Mouse (Mus musculus) forebrain, embryonic 14.5 days (tissue): ENCODE measurements around the gene Myh9. TPM values are rescaled to one million over a fixed set of nuclear protein-coding genes. Genes with fewer than 3 reads are reported as not detected.

ENCODE experiments used
- ATAC-seq: fragments of 200-750 bp; cut with Nextera tagmentation; 2 replicates; pipeline ENCODE4 v1.8.0; 2017; ENCODE audit warnings: mild to moderate bottlenecking, moderate library complexity
- DNase-seq: peaks from one replicate; pipeline ENCODE4 v3.0.0-alpha.2; 2015; ENCODE audit warnings: low spot score
- H3K27ac ChIP-seq: fragments of 300-500 bp; sonication (generic); 2 replicates; pipeline ENCODE4 v1.5.1; 2014; ENCODE audit warnings: low read depth, mild to moderate bottlenecking, control low read depth, low read length, moderate library complexity
- H3K27me3 ChIP-seq: fragments of 300-500 bp; sonication (generic); replicated peaks from 2 replicates; pipeline ENCODE4 v1.6.1; 2014; ENCODE audit warnings: low read length, control low read depth, mixed read lengths; ENCODE audit not compliant: control insufficient read depth, insufficient read depth
- H3K36me3 ChIP-seq: fragments of 300-500 bp; sonication (generic); 2 replicates; pipeline ENCODE4 v1.6.1; 2014; ENCODE audit warnings: low read length, control low read depth; ENCODE audit not compliant: control insufficient read depth, insufficient read depth
- H3K4me1 ChIP-seq: fragments of 300-500 bp; sonication (generic); 2 replicates; pipeline ENCODE4 v1.6.1; 2014; ENCODE audit warnings: antibody characterized with exemption, low read length, control low read depth; ENCODE audit not compliant: control insufficient read depth, insufficient read depth
- H3K4me2 ChIP-seq: fragments of 300-500 bp; sonication (generic); 2 replicates; pipeline ENCODE4 v1.6.1; 2014; ENCODE audit warnings: mild to moderate bottlenecking, control low read depth, low read length
- H3K4me3 ChIP-seq: fragments of 300-500 bp; sonication (generic); 2 replicates; pipeline ENCODE4 v1.5.1; 2014; ENCODE audit warnings: low read depth, low read length, control low read depth
- H3K9ac ChIP-seq: fragments of 300-500 bp; sonication (generic); 2 replicates; pipeline ENCODE4 v1.6.1; 2014; ENCODE audit warnings: mild to moderate bottlenecking, low read length, control low read depth, moderate library complexity
- H3K9me3 ChIP-seq: fragments of 300-500 bp; sonication (generic); replicated peaks from 2 replicates; pipeline ENCODE4 v1.6.1; 2016; ENCODE audit warnings: low read length, control low read depth, mixed read lengths; ENCODE audit not compliant: control insufficient read depth
- WGBS: fragments of 180-500 bp; shearing (Covaris S2); extraction: QIAGEN DNeasy Blood & Tissue Kit; methylation state at CpG from one replicate; pipeline ENCODE4 v1.1.7; 2014; 5-methylcytosine and 5-hydroxymethylcytosine counted together
- polyA plus RNA-seq: library from polyadenylated mRNA; unstranded; fragments of >200 nt; fragmentation: Nextera tagmentation; extraction: Ambion mirVana; gene quantifications from 2 replicates; pipeline ENCODE4 v1.2.1, GENCODE M21; 2014

Gene Myh9
- polyA plus RNA-seq, 1 experiment from 2014 or later, result 10.8 TPM

DNA sequence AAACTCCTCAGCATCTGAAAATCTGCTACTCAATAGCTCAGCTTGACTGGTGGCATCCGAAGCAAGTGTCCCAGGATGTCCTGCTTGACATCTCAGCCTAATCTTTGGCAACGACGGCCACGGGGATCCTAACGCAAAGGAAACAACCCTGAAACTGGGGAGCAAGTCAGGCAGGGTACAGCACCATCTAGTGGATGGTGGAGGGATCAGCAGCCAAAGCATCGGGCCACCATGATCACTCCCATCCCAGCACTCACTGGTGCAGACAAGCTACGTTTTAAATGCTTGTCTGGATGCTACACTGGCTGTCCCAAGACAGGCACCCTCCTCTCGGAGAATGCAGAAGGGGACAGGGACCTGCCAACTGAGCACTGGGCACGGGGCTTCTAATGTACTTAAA is 85.1 kb downstream of the Myh9 start, which contains the start of gene Apol8:
Gene Apol8 (minus strand): TSS at position 156 of the 400 bp plus-strand sequence.
- Histone ChIP-seq H3K4me3 (no peak within 1 kb of the TSS), H3K9me3 (no peaks in the 10 kb centered on the region), H3K9ac (no peak within 1 kb of the TSS), H3K27ac (no peak within 1 kb of the TSS), H3K36me3 (peaks cover 18% of the 10 kb centered on the region), H3K4me2 (no peak within 1 kb of the TSS), H3K27me3 (no peaks in the 10 kb centered on the region), H3K4me1 (no peaks in the 10 kb centered on the region)
- ATAC-seq (no peak), DNase-seq (peak; percentile 57)
- WGBS, result 7% methylated on average over 9 of the region's 9 CpGs

DNA sequence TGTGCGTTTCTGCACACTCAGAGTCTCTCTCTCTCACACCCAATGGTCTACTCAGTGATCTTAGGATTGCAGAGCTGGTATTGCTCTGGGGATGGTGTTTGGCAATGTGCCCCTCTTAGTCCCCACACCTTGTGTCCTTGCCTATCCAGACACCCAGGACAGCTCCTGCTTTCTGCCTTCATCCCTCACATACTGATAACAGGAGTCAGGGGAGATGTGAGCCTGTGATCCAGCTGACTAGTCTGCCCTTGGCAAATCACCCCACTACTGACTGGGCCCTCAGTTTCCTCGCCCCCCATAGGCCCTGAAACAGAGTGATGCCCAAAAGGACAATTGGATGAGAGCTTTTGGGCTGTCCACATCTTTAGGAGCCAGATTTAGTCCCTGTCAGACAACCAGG is 85.9 kb downstream of the Myh9 start:
- no peak overlapping the region for H3K4me3 ChIP-seq
- no peak for DNase-seq
- H3K27me3 ChIP-seq, result no peaks in the 10 kb centered on the region
- ATAC-seq, result no peak
- 68% methylated on average over 2 of the region's 2 CpGs for WGBS
- H3K4me1 ChIP-seq, result no peaks in the 10 kb centered on the region
- H3K9ac ChIP-seq, result no peak overlapping the region
- peaks cover 10% of the 10 kb centered on the region for H3K36me3 ChIP-seq
- no peak overlapping the region for H3K27ac ChIP-seq
- H3K4me2 ChIP-seq, result no peak overlapping the region
- H3K9me3 ChIP-seq, result no peaks in the 10 kb centered on the region

DNA sequence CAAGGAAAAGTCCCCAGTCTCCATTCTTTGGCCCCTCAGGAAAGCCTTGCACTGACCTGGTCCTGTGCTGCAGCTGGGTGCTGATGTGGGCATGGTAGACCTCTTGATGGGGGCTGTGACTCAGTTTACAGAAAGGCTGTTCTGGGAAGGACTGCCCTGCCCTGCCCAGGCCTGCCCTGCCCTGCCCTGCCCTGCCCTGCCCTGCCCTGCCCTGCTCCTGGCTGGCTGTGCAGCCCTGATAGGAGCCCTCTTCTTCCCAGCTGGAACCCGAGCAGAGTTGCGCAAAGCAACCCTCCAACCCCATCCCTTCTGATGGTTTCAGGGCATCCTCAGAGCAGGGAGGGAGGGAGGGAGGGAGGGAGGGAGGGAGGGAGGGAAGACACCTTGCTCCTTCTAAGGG is 86.8 kb downstream of the Myh9 start:
- ATAC-seq (no peak), DNase-seq (no peak)
- Histone ChIP-seq H3K4me3 (no peak overlapping the region), H3K36me3 (peaks cover 1% of the 10 kb centered on the region; the same call in 1 of the 2 replicates), H3K27ac (no peak overlapping the region), H3K27me3 (no peaks in the 10 kb centered on the region), H3K4me1 (no peaks in the 10 kb centered on the region), H3K4me2 (no peak overlapping the region), H3K9me3 (no peaks in the 10 kb centered on the region), H3K9ac (no peak overlapping the region)
- 17% methylated on average over 1 of the region's 2 CpGs for WGBS

DNA sequence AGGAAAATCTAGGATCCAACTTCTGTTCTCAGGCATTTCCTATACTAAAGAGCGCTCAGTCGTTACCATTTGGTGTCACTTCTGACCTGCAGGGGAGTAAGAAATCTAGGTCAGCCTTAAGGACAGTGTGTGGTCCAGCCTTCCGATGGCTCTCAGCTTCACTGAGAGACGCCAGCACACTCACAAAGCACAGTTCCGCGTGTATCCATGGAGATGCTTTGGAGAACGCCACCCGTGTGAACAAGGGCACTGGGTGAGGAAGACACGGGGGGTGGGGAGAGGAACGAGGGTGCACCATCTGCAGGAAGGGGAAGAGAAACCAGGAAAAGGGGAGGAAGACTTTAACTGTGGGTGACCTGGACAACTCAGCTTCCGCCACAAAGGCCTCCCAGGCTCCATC is 89.5 kb downstream of the Myh9 start:
- no peaks in the 10 kb centered on the region for H3K4me1 ChIP-seq
- no peaks in the 10 kb centered on the region for H3K27me3 ChIP-seq
- H3K27ac ChIP-seq, result no peak overlapping the region
- no peak for DNase-seq
- H3K9me3 ChIP-seq, result no peaks in the 10 kb centered on the region
- H3K4me3 ChIP-seq, result no peak overlapping the region
- no peak for ATAC-seq
- H3K4me2 ChIP-seq, result no peak overlapping the region
- WGBS, result 63% methylated on average over 11 of the region's 11 CpGs
- no peaks in the 10 kb centered on the region for H3K36me3 ChIP-seq
- no peak overlapping the region for H3K9ac ChIP-seq

DNA sequence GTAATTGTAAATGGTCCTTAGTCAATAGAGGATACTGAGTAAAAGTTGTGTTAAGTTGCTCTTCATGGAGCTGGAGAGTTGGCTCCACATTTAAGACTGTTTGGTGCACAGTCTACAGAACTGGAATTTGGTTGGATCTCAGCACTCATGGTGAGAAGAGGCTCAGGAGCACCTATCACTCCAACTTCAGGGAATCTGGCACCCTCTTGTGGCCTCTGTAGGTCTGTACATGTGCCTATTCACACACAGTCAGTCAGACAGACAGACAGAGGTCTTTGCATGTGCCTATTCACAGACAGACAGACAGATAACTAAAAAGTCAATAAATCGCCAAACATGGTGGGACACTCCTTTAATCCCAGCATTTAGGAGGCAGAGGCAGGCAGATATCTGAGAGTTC is 91.5 kb downstream of the Myh9 start:
- H3K27me3 ChIP-seq, result no peaks in the 10 kb centered on the region
- WGBS, result 38% methylated on average over 1 of the region's 1 CpGs
- ATAC-seq (no peak), DNase-seq (peak; percentile 21)
- H3K9me3 ChIP-seq, result no peaks in the 10 kb centered on the region
- H3K4me3 ChIP-seq, result no peak overlapping the region
- H3K9ac ChIP-seq, result no peak overlapping the region
- no peaks in the 10 kb centered on the region for H3K4me1 ChIP-seq
- H3K36me3 ChIP-seq, result no peaks in the 10 kb centered on the region
- no peak overlapping the region for H3K4me2 ChIP-seq
- H3K27ac ChIP-seq, result no peak overlapping the region

DNA sequence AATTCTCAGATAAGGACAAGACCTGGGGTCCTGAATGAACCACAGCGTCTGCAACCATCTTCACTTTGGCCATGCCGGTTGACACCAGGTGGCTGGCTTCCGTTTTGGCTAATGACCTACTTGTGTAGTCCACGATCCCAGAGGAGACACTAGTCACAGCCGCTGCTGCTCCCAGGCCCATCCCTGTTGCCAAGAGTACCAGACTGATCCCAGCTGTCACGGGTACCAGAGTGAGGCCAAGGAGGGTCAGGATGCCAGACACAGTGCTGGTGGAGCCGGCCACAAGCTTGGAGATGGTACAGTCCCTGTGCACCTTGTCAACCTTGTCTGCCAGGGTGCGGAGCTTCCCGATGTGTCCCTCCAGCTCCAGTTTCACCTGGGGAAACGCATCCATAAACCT is 92.3 kb downstream of the Myh9 start:
- H3K27ac ChIP-seq, result no peak overlapping the region
- DNase-seq (no peak), ATAC-seq (no peak)
- H3K36me3 ChIP-seq, result no peaks in the 10 kb centered on the region
- no peaks in the 10 kb centered on the region for H3K4me1 ChIP-seq
- no peak overlapping the region for H3K4me3 ChIP-seq
- H3K4me2 ChIP-seq, result no peak overlapping the region
- H3K27me3 ChIP-seq, result no peaks in the 10 kb centered on the region
- H3K9ac ChIP-seq, result no peak overlapping the region
- WGBS, result 97% methylated on average over 10 of the region's 10 CpGs
- H3K9me3 ChIP-seq, result no peaks in the 10 kb centered on the region

DNA sequence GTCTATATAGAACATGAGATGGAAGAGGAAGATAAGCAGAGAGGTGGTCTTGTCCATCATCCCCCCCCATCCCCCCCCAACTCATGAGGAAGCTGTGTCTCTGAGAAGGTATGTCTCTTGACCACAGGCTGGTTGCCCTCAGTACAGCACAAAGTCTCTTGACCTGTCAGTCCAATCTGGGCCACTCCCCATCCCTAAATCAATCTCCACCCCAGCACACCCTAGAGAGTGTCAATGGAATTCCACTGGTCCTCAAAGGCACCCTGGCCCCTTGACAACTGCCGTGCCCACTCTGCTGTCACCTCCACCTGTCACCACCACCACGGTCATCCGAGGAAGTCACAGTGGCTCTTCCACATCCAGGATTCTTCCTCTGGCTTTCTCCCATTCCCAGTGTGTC is 93.6 kb downstream of the Myh9 start:
- Histone ChIP-seq H3K9ac (no peak overlapping the region), H3K9me3 (no peaks in the 10 kb centered on the region), H3K27me3 (no peaks in the 10 kb centered on the region), H3K27ac (no peak overlapping the region), H3K36me3 (no peaks in the 10 kb centered on the region), H3K4me3 (no peak overlapping the region), H3K4me2 (no peak overlapping the region), H3K4me1 (no peaks in the 10 kb centered on the region)
- DNase-seq (no peak), ATAC-seq (no peak)
- 95% methylated on average over 3 of the region's 3 CpGs for WGBS

DNA sequence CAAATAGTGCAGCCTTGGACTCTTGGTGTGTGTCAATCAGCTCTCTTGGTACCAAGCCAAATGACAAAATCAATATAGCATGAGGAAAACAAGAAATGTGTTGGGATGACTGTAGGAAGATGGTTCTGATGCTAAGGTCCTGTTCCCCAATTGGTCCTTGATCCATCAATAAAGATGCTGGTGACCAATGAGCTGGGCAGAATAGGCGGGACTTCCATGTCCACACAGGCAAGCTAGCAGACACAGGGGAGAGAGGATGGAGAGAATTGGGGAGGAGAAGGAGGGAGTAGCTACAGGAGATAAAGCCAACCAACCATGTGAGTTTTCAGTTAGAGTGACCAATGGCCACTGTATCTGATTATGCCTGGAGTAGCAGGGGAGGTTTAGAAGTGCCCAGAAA is 95.6 kb downstream of the Myh9 start:
- DNase-seq, result peak; percentile 36
- no peak overlapping the region for H3K4me3 ChIP-seq
- no peaks in the 10 kb centered on the region for H3K27me3 ChIP-seq
- no peak overlapping the region for H3K9ac ChIP-seq
- no peaks in the 10 kb centered on the region for H3K36me3 ChIP-seq
- no peak for ATAC-seq
- 95% methylated on average over 1 of the region's 1 CpGs for WGBS
- no peak overlapping the region for H3K4me2 ChIP-seq
- no peaks in the 10 kb centered on the region for H3K4me1 ChIP-seq
- H3K9me3 ChIP-seq, result no peaks in the 10 kb centered on the region
- no peak overlapping the region for H3K27ac ChIP-seq

DNA sequence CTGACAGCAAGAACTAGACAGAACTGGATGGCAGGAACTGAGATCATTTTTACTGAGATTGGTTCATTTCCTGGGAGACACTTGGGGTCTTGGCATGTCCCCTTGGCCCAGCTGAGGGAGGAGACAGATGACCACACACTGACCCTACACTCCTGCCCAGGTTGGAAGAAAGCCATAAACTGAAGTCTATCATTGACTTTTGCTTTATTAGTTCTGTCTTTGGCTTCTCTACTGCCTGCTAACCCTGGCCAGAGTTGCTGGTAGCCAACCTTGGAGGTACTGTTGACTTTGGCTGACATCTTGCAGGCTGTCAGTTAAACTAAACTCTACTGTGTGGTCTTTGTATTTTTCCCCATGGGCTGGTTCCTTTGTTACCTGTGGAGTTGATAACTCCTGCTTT is 96.9 kb downstream of the Myh9 start:
- Histone ChIP-seq H3K27me3 (no peaks in the 10 kb centered on the region), H3K27ac (no peak overlapping the region), H3K4me3 (no peak overlapping the region), H3K36me3 (no peaks in the 10 kb centered on the region), H3K4me1 (no peaks in the 10 kb centered on the region), H3K9ac (no peak overlapping the region), H3K4me2 (no peak overlapping the region), H3K9me3 (no peaks in the 10 kb centered on the region)
- no peak for ATAC-seq
- DNase-seq, result no peak

DNA sequence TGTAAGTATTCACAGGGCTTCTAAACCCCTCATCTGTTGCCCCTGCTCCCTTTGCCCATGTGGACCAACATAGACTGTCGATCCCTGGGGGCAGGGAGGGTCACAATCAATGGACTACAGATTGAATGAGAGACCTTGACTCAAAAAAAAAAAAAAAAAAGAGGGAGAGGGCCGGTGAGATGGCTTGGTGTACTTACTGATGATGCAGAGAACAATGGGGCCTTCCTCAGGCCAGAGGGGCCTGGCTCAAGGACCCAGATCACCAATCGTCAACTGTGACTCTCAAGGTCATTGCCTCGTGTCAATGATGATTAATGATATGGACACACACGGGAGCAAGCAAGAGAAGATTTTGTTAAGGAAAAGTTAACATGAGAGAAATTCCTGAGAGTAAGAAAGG is 97.3 kb downstream of the Myh9 start:
- Histone ChIP-seq H3K27ac (no peak overlapping the region), H3K36me3 (no peaks in the 10 kb centered on the region), H3K4me1 (no peaks in the 10 kb centered on the region), H3K4me3 (no peak overlapping the region), H3K9me3 (no peaks in the 10 kb centered on the region), H3K27me3 (no peaks in the 10 kb centered on the region), H3K4me2 (no peak overlapping the region), H3K9ac (no peak overlapping the region)
- ATAC-seq, result no peak
- 52% methylated on average over 5 of the region's 5 CpGs for WGBS
- DNase-seq, result no peak
